Mouse (Mus musculus): ENCODE results near the gene Pnpla5.

GRCm38 (mm10) chr15:84077151-84077550, 45.8 kb downstream of the Pnpla5 start:
- TF ChIP-seq CTCF (IDR thresholded peaks at IDR 0.05; ENCODE audit: low read depth, low read length) (no peak), GATA1 (IDR thresholded peaks at IDR 0.05; ENCODE audit: borderline replicate concordance, low read length) (no peak), TAL1 (conservative IDR thresholded peaks at IDR 0.05; ENCODE audit: low read depth, low read length) (no peak)
